Mouse (Mus musculus) left cerebral cortex, adult 11 months (tissue): ENCODE measurements around the gene Dnah7c.

Experiments used
- DNase-seq: peaks from one replicate; pipeline ENCODE4 v3.0.0; 2022; ENCODE audit warnings: low spot score

Gene Dnah7c

DNA sequence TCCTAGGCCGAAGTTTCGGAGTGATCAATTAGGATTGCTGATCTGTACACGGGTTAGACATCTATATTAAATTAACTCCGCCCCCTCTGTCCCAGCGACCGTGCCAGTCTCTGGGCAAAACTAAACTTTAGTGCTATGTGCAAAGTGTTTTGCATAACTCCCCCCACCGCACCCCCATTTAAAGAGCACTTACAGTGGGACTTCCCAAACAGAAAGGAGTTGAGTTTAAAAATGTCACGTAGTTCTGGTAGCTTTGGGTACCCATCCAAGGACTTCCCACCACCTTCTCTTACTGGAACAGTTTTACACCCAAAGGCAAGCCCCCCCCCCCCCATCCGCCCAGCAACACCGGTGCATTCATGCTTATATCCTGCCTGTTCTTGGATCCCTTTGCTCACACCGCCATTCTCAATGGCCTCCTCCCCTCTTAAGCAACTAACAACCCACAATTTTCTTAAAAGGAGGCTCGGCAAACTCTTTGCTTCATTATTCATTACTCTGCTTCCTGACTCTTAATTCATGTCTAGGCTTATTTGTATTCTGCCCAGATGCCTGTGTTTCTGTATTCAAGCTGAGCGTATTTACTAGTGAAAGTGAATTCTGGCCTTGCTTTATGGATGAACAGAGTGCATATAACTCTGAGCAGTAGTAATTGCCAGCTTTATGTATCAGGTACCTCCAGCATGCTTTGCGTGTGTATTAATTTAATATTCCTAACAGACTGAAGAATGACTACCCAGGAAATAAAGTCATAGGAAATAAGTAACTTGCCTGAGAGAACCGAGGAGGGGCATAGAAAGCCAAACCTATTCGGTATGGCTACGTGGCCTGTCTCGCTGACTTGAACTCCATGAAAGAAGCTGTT is 428.9 kb downstream of the Dnah7c start:
- DNase-seq = no peak

GRCm38 (mm10) chr1:46856498-46856897 is 431.1 kb downstream of the Dnah7c start:
- no peak for DNase-seq
